Mouse (Mus musculus): Measurements from ENCODE around the gene Wdr62. TPM values are rescaled to one million over a fixed set of nuclear protein-coding genes. Genes with fewer than 3 reads are reported as not detected.
A peak's percentile ranks its signal among the peaks of the same experiment; 100 is the strongest.

Gene Wdr62
- total RNA-seq (2021), result 1 to 10 TPM in 1 of 2 experiments, under 1 TPM in 1; 1.00 to 1.4 TPM
- long read RNA-seq, experiment 1, partial matches to known transcripts, result 0 of 2 reads
- long read RNA-seq, experiment 1, other reads (novel, unspliced or antisense), result 1 of 2 reads
- long read RNA-seq, experiment 2, result 0 reads

GRCm38 (mm10) chr7:30279951-30280669, at the start of gene Wdr62, which contains the start of gene Thap8:
Gene Wdr62 (minus strand): TSS chr7:30280419.
Gene Thap8 (plus strand): TSS chr7:30280094.
- no peak for TF ChIP-seq CTCF (conservative IDR thresholded peaks at IDR 0.05)
- peak within 1 kb of the TSS; percentile 86 for H3K4me3 ChIP-seq
- peak; percentile 89 to 91 for DNase-seq (ENCODE audit: low spot score in 2 of 2)
- H3K27ac ChIP-seq, result peak within 1 kb of the TSS; percentile 95

GRCm38 (mm10) chr7:30328379-30328778, 48.2 kb upstream of the Wdr62 start:
- Histone ChIP-seq H3K27ac (no peak overlapping the region), H3K4me3 (no peak overlapping the region)
- DNase-seq (ENCODE audit: low spot score in 2 of 2), result no peak
- TF ChIP-seq CTCF (conservative IDR thresholded peaks at IDR 0.05), result no peak

DNA sequence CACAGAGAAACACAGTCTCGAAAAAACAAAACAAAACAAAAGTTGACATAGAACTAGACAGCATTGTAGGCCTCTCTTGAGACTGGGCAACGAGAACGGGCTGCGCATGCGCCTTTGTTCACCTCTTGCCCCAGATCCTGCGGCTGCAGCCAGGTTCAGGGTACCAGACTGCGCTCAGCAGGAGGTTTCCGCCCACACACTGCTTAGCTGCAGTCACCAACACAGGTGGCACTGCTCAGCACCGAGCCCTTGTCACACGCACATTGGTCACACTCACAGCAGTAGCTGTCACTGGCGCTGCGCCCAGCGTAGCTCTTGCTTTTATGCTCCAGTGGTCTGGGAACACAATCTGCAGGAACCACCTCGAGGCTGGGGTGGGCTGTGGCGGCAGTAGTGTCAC, 46.9 kb upstream of the Wdr62 start:
- peak overlapping the region; percentile 6; the same call in 1 of the 2 replicates for H3K27ac ChIP-seq
- H3K4me3 ChIP-seq, result no peak overlapping the region
- no peak for TF ChIP-seq CTCF (conservative IDR thresholded peaks at IDR 0.05)
- no peak for DNase-seq (ENCODE audit: low spot score in 2 of 2)

GRCm38 (mm10) chr7:30326427-30326826, 46.2 kb upstream of the Wdr62 start:
- no peak for DNase-seq (ENCODE audit: low spot score in 2 of 2)
- TF ChIP-seq CTCF (conservative IDR thresholded peaks at IDR 0.05), result no peak
- Histone ChIP-seq H3K4me3 (no peak overlapping the region), H3K27ac (no peak overlapping the region)

DNA sequence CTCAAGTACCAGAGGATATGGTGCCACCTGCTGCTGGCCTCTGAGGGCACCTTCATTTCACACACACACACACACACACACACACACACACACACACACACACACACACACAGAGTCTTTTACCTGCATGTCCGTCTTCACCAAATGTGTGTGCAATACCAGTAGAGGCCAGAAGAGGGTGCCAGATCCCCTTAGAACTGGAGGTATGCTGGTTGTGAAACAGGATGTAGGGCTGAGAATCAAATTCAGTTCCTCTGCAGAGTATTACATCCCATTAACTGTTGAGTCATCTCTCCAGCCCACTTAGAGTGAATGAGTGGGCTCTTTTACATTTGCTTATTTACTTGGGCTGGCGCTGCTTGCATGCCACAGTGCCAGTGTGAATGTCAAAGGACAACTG, 45.1 kb upstream of the Wdr62 start:
- H3K4me3 ChIP-seq, result no peak overlapping the region
- peak; percentile 65 for TF ChIP-seq CTCF (conservative IDR thresholded peaks at IDR 0.05)
- H3K27ac ChIP-seq, result no peak overlapping the region; the same call in 1 of the 2 replicates
- DNase-seq (ENCODE audit: low spot score in 2 of 2), result no peak

GRCm38 (mm10) chr7:30324300-30324944, 44.2 kb upstream of the Wdr62 start:
- Histone ChIP-seq H3K27ac (peak overlapping the region; percentile 70), H3K4me3 (no peak overlapping the region)
- no peak for TF ChIP-seq CTCF (conservative IDR thresholded peaks at IDR 0.05)
- DNase-seq (ENCODE audit: low spot score in 2 of 2), result peak; percentile 53 to 77

- DNase-seq (ENCODE audit: low spot score in 2 of 2), result no peak
- H3K4me3 ChIP-seq, result peak within 1 kb of the TSS; percentile 91
- no peak for TF ChIP-seq CTCF (conservative IDR thresholded peaks at IDR 0.05)
- H3K27ac ChIP-seq, result peak within 1 kb of the TSS; percentile 96
Measured at GRCm38 (mm10) chr7:30323795-30324194, 43.6 kb upstream of the Wdr62 start, which contains the start of gene Sdhaf1. Gene Sdhaf1 (minus strand): TSS chr7:30323895.

- no peak for TF ChIP-seq CTCF (conservative IDR thresholded peaks at IDR 0.05)
- peak overlapping the region; percentile 96 for H3K27ac ChIP-seq
- H3K4me3 ChIP-seq, result peak overlapping the region; percentile 91
- DNase-seq (ENCODE audit: low spot score in 2 of 2), result no peak
Measured at GRCm38 (mm10) chr7:30322865-30323264, 42.6 kb upstream of the Wdr62 start.

GRCm38 (mm10) chr7:30322285-30322667, 42.1 kb upstream of the Wdr62 start:
- peak overlapping the region; percentile 96 for H3K27ac ChIP-seq
- DNase-seq (ENCODE audit: low spot score in 2 of 2), result peak; percentile 94 to 96
- H3K4me3 ChIP-seq, result peak overlapping the region; percentile 91
- no peak for TF ChIP-seq CTCF (conservative IDR thresholded peaks at IDR 0.05)

DNA sequence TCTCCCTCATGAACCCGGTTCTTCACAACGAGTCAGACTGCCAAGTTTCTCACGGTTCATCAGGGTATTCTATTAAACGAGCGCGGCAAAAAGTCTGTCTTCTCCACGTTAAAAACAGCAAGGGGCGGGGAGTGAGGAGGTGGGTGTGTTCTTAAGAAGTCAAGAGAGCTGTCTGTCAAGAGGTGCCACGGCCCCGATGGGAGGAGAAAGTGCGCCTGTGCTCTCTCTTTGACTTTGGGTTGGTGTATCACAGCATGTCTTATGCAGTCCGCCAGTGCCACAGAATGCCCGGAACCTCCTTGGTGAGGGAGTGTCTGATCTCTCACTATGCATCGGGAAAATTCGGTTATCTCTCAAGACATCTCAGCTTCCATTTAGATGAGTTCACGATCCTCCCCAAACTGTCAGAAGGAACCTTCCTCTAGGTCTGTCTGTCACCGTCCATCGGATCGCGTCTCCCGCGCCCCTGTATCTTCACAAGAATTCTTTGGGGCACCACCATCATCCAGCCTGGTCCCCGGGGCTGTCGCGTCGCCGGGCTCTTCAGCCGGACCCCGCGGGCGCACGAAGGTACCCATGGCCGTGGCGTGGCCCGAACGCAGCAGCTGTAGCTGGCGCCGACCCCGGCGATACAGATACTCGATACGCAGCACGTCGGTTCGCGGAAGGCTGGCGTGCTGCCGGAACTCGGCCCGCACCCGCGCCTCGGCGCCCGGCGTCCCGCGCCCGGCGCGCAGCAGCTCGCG, 41.5 kb upstream of the Wdr62 start, which contains the start of gene E130208F15Rik:
E130208F15Rik (plus strand) TSS at position 202 of the 746 bp plus-strand sequence.
- H3K4me3 ChIP-seq, result peak within 1 kb of the TSS; percentile 91
- no peak for TF ChIP-seq CTCF (conservative IDR thresholded peaks at IDR 0.05)
- H3K27ac ChIP-seq, result peak within 1 kb of the TSS; percentile 96
- peak; percentile 66 to 82 for DNase-seq (ENCODE audit: low spot score in 2 of 2)

- DNase-seq (ENCODE audit: low spot score in 2 of 2), result no peak
- TF ChIP-seq CTCF (conservative IDR thresholded peaks at IDR 0.05), result no peak
- Histone ChIP-seq H3K4me3 (peak overlapping the region; percentile 91), H3K27ac (peak overlapping the region; percentile 23; the same call in 1 of the 2 replicates)
Measured at GRCm38 (mm10) chr7:30320946-30321345, 40.7 kb upstream of the Wdr62 start.

DNA sequence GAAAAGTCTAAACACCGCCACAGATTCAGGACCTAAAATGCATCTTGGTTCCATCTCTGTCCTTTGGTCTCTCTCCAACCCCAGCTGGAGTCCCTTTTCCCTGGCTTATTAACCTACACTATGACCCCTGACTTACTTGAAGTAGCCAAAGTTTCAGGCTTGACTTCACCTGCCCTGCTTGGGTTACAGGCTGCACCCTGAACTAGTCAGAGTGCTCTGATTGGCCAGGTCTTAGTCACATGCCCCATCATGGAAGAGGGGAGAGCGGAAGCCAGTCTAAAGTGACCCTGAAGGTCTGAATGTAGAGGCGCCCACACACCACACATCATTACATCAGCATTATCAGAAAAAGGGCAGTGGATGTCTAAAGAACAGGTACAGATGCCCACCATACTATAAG, 37.9 kb upstream of the Wdr62 start:
- H3K4me3 ChIP-seq, result no peak overlapping the region
- no peak overlapping the region for H3K27ac ChIP-seq
- DNase-seq (ENCODE audit: low spot score in 2 of 2), result no peak
- no peak for TF ChIP-seq CTCF (conservative IDR thresholded peaks at IDR 0.05)

Data from layer of hippocampus, adult 2 months (tissue).